Mouse (Mus musculus): Measurements from ENCODE around the gene Phox2b. TPM values are rescaled to one million over a fixed set of nuclear protein-coding genes. Genes with fewer than 3 reads are reported as not detected.

Phox2b gene
- polyA plus RNA-seq, 1 experiment from 2014 or later = 0.35 TPM

GRCm38 (mm10) chr5:67083117-67083516 lies 16.0 kb downstream of the Phox2b start:
- Histone ChIP-seq H3K4me1 (replicated peaks) (no peaks in the 10 kb centered on the region), H3K27ac (no peak overlapping the region), H3K4me2 (no peak overlapping the region), H3K9ac (no peak overlapping the region), H3K36me3 (no peaks in the 10 kb centered on the region), H3K27me3 (peaks cover 36% of the 10 kb centered on the region), H3K4me3 (no peak overlapping the region), H3K9me3 (replicated peaks) (no peaks in the 10 kb centered on the region; the same call in 1 of the 2 replicates)
- 37% methylated on average over 6 of the region's 6 CpGs for whole genome bisulfite sequencing
- ATAC-seq (replicated peaks; ENCODE audit: insufficient number of reproducible peaks, insufficient read depth, low FRiP score, low read depth) = no peak

GRCm38 (mm10) chr5:67063596-67063995 lies 35.5 kb downstream of the Phox2b start:
- Histone ChIP-seq H3K4me2 (no peak overlapping the region), H3K9me3 (replicated peaks) (no peaks in the 10 kb centered on the region), H3K36me3 (no peaks in the 10 kb centered on the region), H3K27ac (no peak overlapping the region), H3K9ac (no peak overlapping the region), H3K4me3 (no peak overlapping the region), H3K4me1 (replicated peaks) (no peaks in the 10 kb centered on the region), H3K27me3 (no peaks in the 10 kb centered on the region)
- ATAC-seq (replicated peaks; ENCODE audit: insufficient number of reproducible peaks, insufficient read depth, low FRiP score, low read depth) = no peak
- WGBS = 59% methylated on average over 9 of the region's 9 CpGs

- Histone ChIP-seq H3K4me1 (replicated peaks) (no peaks in the 10 kb centered on the region), H3K9me3 (replicated peaks) (no peaks in the 10 kb centered on the region), H3K27ac (no peak overlapping the region), H3K4me3 (no peak overlapping the region), H3K27me3 (no peaks in the 10 kb centered on the region; the same call in 1 of the 2 replicates), H3K4me2 (no peak overlapping the region), H3K9ac (no peak overlapping the region), H3K36me3 (no peaks in the 10 kb centered on the region)
- WGBS = 33% methylated on average over 4 of the region's 4 CpGs
- ATAC-seq (replicated peaks; ENCODE audit: insufficient number of reproducible peaks, insufficient read depth, low FRiP score, low read depth) = no peak
Observed at GRCm38 (mm10) chr5:67060519-67060918, 38.6 kb downstream of the Phox2b start.

GRCm38 (mm10) chr5:67057803-67058202 lies 41.3 kb downstream of the Phox2b start:
- Histone ChIP-seq H3K4me2 (no peak overlapping the region), H3K36me3 (no peaks in the 10 kb centered on the region), H3K27me3 (no peaks in the 10 kb centered on the region; the same call in 1 of the 2 replicates), H3K4me1 (replicated peaks) (no peaks in the 10 kb centered on the region), H3K9ac (no peak overlapping the region), H3K27ac (no peak overlapping the region), H3K4me3 (no peak overlapping the region), H3K9me3 (replicated peaks) (no peaks in the 10 kb centered on the region)
- ATAC-seq (replicated peaks; ENCODE audit: insufficient number of reproducible peaks, insufficient read depth, low FRiP score, low read depth) = no peak
- 80% methylated on average over 6 of the region's 6 CpGs for WGBS

- Histone ChIP-seq H3K4me1 (replicated peaks) (no peaks in the 10 kb centered on the region), H3K36me3 (no peaks in the 10 kb centered on the region), H3K9ac (no peak overlapping the region), H3K27me3 (0 out of 2 replicates have a peak, but pooled peaks cover 7% of the 10 kb centered on the region), H3K4me3 (no peak overlapping the region), H3K4me2 (no peak overlapping the region), H3K27ac (no peak overlapping the region), H3K9me3 (replicated peaks) (no peaks in the 10 kb centered on the region)
- no peak for ATAC-seq (replicated peaks; ENCODE audit: insufficient number of reproducible peaks, insufficient read depth, low FRiP score, low read depth)
- 13% methylated on average over 4 of the region's 4 CpGs for WGBS
Observed at GRCm38 (mm10) chr5:67048003-67048402, 51.1 kb downstream of the Phox2b start.

Small RNAs within 50 kb of the gene (microRNA-seq; reads per million reads assigned to microRNA genes)
- gene Gm23841 = not detected

Other genes starting within 250 kb of the Phox2b start
- gene Tmem33, start 161.3 kb upstream of the Phox2b start, polyA plus RNA-seq (2015; fragmentation: Nextera tagmentation; extraction: Ambion mirVana) = 46.4 and 47.0 TPM in 2 replicates
- 108 and 129 TPM in 2 replicates for gene Slc30a9, start 207.7 kb upstream of the Phox2b start, polyA plus RNA-seq (2015; fragmentation: Nextera tagmentation; extraction: Ambion mirVana)

Data from heart, embryonic 15.5 days (tissue).